Mouse (Mus musculus) hindbrain, embryonic 16.5 days (tissue): Measurements from ENCODE around the gene Mrpl43. TPM values are rescaled to one million over a fixed set of nuclear protein-coding genes. Genes with fewer than 3 reads are reported as not detected.

Source experiments
- ATAC-seq: fragments of 200-750 bp; cut with Nextera tagmentation; 2 replicates; pipeline ENCODE4 v1.8.0; 2017; ENCODE audit warnings: moderate TSS enrichment, moderate library complexity
- H3K27ac ChIP-seq: fragments of 300-500 bp; sonication (generic); 2 replicates; pipeline ENCODE4 v1.5.1; 2014; ENCODE audit warnings: low read depth, mild to moderate bottlenecking, control low read depth, low read length, moderate library complexity
- H3K27me3 ChIP-seq: fragments of 300-500 bp; sonication (generic); replicated peaks from 2 replicates; pipeline ENCODE4 v1.6.1; 2014; ENCODE audit warnings: low read length; ENCODE audit not compliant: control insufficient read depth, insufficient read depth
- H3K36me3 ChIP-seq: fragments of 300-500 bp; sonication (generic); 2 replicates; pipeline ENCODE4 v1.6.1; 2014; ENCODE audit warnings: mild to moderate bottlenecking, low read length, moderate library complexity, mixed read lengths; ENCODE audit not compliant: control insufficient read depth, insufficient read depth
- H3K4me1 ChIP-seq: fragments of 300-500 bp; sonication (generic); 2 replicates; pipeline ENCODE4 v1.6.1; 2014; ENCODE audit warnings: low read depth, low read length; ENCODE audit not compliant: control insufficient read depth, insufficient read depth
- H3K4me2 ChIP-seq: fragments of 300-500 bp; sonication (generic); 2 replicates; pipeline ENCODE4 v1.6.1; 2014; ENCODE audit warnings: mild to moderate bottlenecking, low read length, control low read depth, moderate library complexity
- H3K4me3 ChIP-seq: fragments of 300-500 bp; sonication (generic); 2 replicates; pipeline ENCODE4 v1.5.1; 2014; ENCODE audit warnings: mild to moderate bottlenecking, low read length, control low read depth, moderate library complexity
- H3K9ac ChIP-seq: fragments of 300-500 bp; sonication (generic); 2 replicates; pipeline ENCODE4 v1.6.1; 2014; ENCODE audit warnings: low read depth, mild to moderate bottlenecking, control low read depth, low read length, moderate library complexity
- H3K9me3 ChIP-seq: fragments of 300-500 bp; sonication (generic); 2 replicates; pipeline ENCODE4 v1.6.1; 2014; ENCODE audit warnings: mild to moderate bottlenecking, low read length, moderate library complexity; ENCODE audit not compliant: control insufficient read depth
- WGBS: fragments of 180-500 bp; shearing (Covaris S2); extraction: QIAGEN DNeasy Blood & Tissue Kit; methylation state at CpG from one replicate; pipeline ENCODE4 v1.1.7; 2014; 5-methylcytosine and 5-hydroxymethylcytosine counted together
- polyA plus RNA-seq: library from polyadenylated mRNA; unstranded; fragments of >200 nt; fragmentation: Nextera tagmentation; extraction: Ambion mirVana; gene quantifications from 2 replicates; pipeline ENCODE4 v1.2.1, GENCODE M21; 2015

Gene Mrpl43
- polyA plus RNA-seq, 1 experiment from 2014 or later = 98.4 TPM

DNA sequence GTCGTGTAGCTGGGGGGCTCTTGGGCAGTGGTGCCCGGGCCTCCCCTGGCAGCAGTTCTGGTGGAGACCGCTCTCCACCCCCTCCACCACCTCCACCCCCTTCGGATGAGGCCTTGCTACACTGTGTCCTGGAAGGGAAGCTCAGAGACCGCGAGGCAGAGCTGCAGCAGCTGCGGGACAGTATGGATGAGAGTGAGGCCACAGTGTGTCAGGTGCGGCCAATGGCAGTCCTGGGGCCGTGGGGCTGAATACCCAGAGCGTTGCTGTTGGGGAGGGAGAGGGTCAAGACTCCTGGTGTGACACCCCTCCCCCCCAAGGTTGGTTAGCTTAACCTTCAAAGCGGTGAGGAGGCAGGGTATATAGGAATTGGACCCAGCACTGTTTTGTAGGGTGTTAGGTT, 17.8 kb upstream of the Mrpl43 start:
- peaks cover 15% of the 10 kb centered on the region for H3K4me1 ChIP-seq
- no peak overlapping the region for H3K27ac ChIP-seq
- H3K4me2 ChIP-seq = no peak overlapping the region
- 84% methylated on average over 11 of the region's 11 CpGs for WGBS
- H3K36me3 ChIP-seq = peaks cover 21% of the 10 kb centered on the region; the same call in 1 of the 2 replicates
- no peak overlapping the region for H3K9ac ChIP-seq
- H3K9me3 ChIP-seq = no peaks in the 10 kb centered on the region
- peak; percentile 29; the same call in 1 of the 2 replicates for ATAC-seq
- no peak overlapping the region for H3K4me3 ChIP-seq
- no peaks in the 10 kb centered on the region for H3K27me3 ChIP-seq

DNA sequence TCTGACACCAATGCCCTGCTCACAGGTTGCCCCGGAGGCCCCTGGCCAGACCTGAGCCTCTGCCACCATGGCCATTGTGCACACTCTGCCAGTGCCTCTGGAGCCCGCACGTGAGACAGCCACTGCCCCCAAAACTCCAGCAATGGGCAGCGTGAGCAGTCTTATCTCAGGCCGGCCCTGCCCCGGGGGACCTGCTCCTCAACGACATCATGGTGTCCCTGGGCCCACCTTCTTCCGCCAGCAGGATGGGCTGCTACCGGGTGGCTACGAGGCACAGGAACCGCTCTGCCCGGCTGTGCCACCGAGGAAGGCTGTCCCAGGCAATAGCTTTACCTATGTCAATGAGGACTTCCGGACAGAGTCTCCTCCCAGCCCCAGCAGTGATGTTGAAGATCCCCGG, 15.1 kb upstream of the Mrpl43 start:
- ATAC-seq = no peak
- peaks cover 18% of the 10 kb centered on the region; the same call in 1 of the 2 replicates for H3K36me3 ChIP-seq
- H3K4me3 ChIP-seq = no peak overlapping the region
- H3K4me2 ChIP-seq = no peak overlapping the region
- no peak overlapping the region for H3K9ac ChIP-seq
- peaks cover 32% of the 10 kb centered on the region for H3K4me1 ChIP-seq
- H3K9me3 ChIP-seq = no peaks in the 10 kb centered on the region
- no peaks in the 10 kb centered on the region for H3K27me3 ChIP-seq
- WGBS = 89% methylated on average over 15 of the region's 15 CpGs
- H3K27ac ChIP-seq = no peak overlapping the region

DNA sequence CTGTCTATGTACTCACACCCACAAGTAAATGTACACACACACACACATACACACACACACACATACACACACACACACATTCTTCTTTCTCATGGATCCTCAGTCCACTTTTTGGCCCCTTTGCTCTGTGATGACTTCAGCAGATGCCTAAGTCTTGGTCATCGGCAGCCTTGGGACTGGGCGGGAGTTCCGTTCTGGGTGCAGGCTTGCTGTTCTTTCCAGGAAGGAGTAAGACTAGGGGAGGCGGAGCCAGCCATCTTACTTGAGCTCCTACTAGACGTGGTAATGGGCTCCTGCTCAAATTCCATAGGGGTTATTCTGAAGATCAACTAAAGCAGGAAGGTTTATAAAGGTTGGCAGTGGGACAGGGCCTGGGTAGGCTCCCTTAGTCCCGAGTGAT, 14.1 kb upstream of the Mrpl43 start:
- ATAC-seq = no peak
- Histone ChIP-seq H3K9me3 (no peaks in the 10 kb centered on the region), H3K27ac (no peak overlapping the region), H3K4me2 (no peak overlapping the region), H3K9ac (no peak overlapping the region), H3K36me3 (peaks cover 8% of the 10 kb centered on the region; the same call in 1 of the 2 replicates), H3K4me3 (no peak overlapping the region), H3K4me1 (peaks cover 42% of the 10 kb centered on the region), H3K27me3 (no peaks in the 10 kb centered on the region)
- WGBS = 70% methylated on average over 6 of the region's 6 CpGs

DNA sequence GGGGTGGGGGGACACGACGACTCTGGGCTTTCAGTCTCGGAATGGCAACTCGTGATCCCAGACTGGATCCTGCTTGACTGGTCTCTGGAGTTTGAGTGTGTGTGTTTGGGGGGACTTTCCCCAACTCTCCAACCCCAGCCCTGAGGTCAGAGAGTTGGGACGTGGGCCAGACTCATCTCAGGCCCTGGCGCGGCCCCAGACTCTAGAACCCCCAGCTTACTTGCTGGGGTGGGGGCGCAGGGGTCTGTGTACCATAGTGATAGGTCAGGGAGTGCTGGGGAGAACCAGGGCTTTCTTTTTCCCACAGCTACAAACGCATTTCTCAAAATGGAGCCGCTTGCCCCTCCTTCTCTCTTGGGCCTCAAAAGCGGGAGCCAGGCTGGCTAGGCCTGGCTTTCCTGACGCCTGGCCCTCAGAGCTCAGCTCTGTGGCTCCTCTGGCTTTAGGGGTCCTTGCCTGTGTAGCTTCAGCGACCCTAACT, 12.1 kb upstream of the Mrpl43 start:
- peak overlapping the region; percentile 96 for H3K27ac ChIP-seq
- H3K4me3 ChIP-seq = peak overlapping the region; percentile 54
- H3K9me3 ChIP-seq = no peaks in the 10 kb centered on the region
- no peaks in the 10 kb centered on the region for H3K27me3 ChIP-seq
- ATAC-seq = peak; percentile 10; the same call in 1 of the 2 replicates
- H3K4me1 ChIP-seq = peaks cover 49% of the 10 kb centered on the region
- no peaks in the 10 kb centered on the region; the same call in 1 of the 2 replicates for H3K36me3 ChIP-seq
- WGBS = under 1% methylated on average over 11 of the region's 13 CpGs
- H3K9ac ChIP-seq = peak overlapping the region; percentile 78
- peak overlapping the region; percentile 78 for H3K4me2 ChIP-seq

GRCm38 (mm10) chr19:45017909-45018308, 11.7 kb upstream of the Mrpl43 start:
- ATAC-seq = peak; percentile 66
- Histone ChIP-seq H3K9me3 (no peaks in the 10 kb centered on the region), H3K27me3 (no peaks in the 10 kb centered on the region), H3K4me1 (peaks cover 49% of the 10 kb centered on the region), H3K36me3 (no peaks in the 10 kb centered on the region), H3K9ac (peak overlapping the region; percentile 78), H3K4me2 (peak overlapping the region; percentile 78), H3K4me3 (peak overlapping the region; percentile 54), H3K27ac (peak overlapping the region; percentile 96)
- under 1% methylated on average over 30 of the region's 48 CpGs for WGBS

GRCm38 (mm10) chr19:45017216-45017771, 11.1 kb upstream of the Mrpl43 start:
- peak; percentile 60 for ATAC-seq
- WGBS = 0% methylated on average over 14 of the region's 27 CpGs
- Histone ChIP-seq H3K9ac (peak overlapping the region; percentile 78), H3K4me2 (peak overlapping the region; percentile 78), H3K36me3 (no peaks in the 10 kb centered on the region), H3K9me3 (no peaks in the 10 kb centered on the region), H3K27me3 (no peaks in the 10 kb centered on the region), H3K4me3 (peak overlapping the region; percentile 54), H3K27ac (peak overlapping the region; percentile 96), H3K4me1 (peaks cover 52% of the 10 kb centered on the region)

GRCm38 (mm10) chr19:45016341-45017215, 10.3 kb upstream of the Mrpl43 start:
- Histone ChIP-seq H3K4me2 (peak overlapping the region; percentile 78), H3K36me3 (peaks cover 3% of the 10 kb centered on the region; the same call in 1 of the 2 replicates), H3K9me3 (no peaks in the 10 kb centered on the region), H3K27me3 (no peaks in the 10 kb centered on the region), H3K27ac (peak overlapping the region; percentile 96), H3K4me1 (peaks cover 52% of the 10 kb centered on the region), H3K9ac (peak overlapping the region; percentile 78), H3K4me3 (peak overlapping the region; percentile 54)
- WGBS = 1% methylated on average over 17 of the region's 18 CpGs
- ATAC-seq = peak; percentile 32

DNA sequence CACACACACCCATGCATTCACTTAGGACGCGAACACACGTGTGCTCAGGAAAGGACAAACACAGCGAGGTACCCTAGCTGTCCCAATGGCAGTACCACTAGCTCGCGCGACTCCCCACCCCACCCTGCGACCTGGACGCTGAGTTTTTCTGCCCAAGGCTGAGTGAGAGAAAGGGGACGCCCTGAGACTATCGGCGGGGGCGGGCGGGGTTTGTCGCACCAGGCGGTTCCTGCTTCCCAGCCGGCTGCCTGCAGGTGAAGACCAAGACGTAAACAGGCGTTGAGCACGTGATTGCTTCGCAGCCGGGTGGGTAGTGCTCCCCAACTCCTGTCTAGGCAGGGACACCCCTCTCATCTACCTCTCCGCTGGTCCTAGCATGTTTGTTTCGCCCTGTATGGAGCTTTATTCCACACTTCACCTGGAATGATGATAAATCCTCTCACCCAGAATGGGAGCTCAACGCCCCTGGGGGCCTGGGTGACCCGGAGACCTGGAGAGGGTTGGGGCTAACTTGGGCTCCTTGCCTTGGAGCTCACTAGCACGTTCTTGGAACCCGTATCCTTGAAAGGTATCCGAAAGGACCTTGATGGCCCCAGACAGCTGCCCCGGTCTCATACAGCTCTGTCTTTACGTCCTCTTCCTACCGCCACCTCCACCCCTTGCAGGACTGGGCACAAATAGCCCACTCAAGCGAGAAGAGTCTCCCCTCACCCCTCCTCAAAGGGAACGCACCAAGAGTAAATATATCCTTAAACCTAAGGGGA, 9.5 kb upstream of the Mrpl43 start:
- Histone ChIP-seq H3K4me3 (peak overlapping the region; percentile 37), H3K9ac (peak overlapping the region; percentile 37), H3K27me3 (no peaks in the 10 kb centered on the region), H3K4me1 (peaks cover 47% of the 10 kb centered on the region), H3K27ac (peak overlapping the region; percentile 96), H3K36me3 (peaks cover 10% of the 10 kb centered on the region), H3K9me3 (no peaks in the 10 kb centered on the region), H3K4me2 (peak overlapping the region; percentile 78)
- under 1% methylated on average over 31 of the region's 34 CpGs for WGBS
- ATAC-seq = peak; percentile 10
